Mouse (Mus musculus) ES-E14 (cell line): ENCODE measurements around the gene Atrn. TPM values are rescaled to one million over a fixed set of nuclear protein-coding genes. Genes with fewer than 3 reads are reported as not detected.

ENCODE experiments used
- DNase-seq: peaks from one replicate; pipeline ENCODE4 v3.0.0-alpha.2; 2013; ENCODE audit warnings: low read depth, low spot score
- H3K27ac ChIP-seq: 2 replicates; pipeline ENCODE4 v1.5.1; 2012; ENCODE audit warnings: low read depth, mild to moderate bottlenecking, low read length, moderate library complexity, mixed read lengths; ENCODE audit not compliant: poor library complexity, insufficient read depth, severe bottlenecking
- H3K36me3 ChIP-seq: 2 replicates; pipeline ENCODE4 v1.6.1; 2012; ENCODE audit warnings: mild to moderate bottlenecking, low read length, moderate library complexity, mixed read lengths; ENCODE audit not compliant: control insufficient read depth, poor library complexity, insufficient read depth, severe bottlenecking
- H3K4me1 ChIP-seq, 2 experiments: fragments of 150-350 bp in 1 of 2; sonication (generic) in 1 of 2; 2 replicates each; pipeline ENCODE4 v1.6.1; 2012; ENCODE audit warnings: low read length in 2 of 2, mild to moderate bottlenecking in 1 of 2, mixed read lengths in 1 of 2; ENCODE audit not compliant: control insufficient read depth in 2 of 2, insufficient read depth in 2 of 2, poor library complexity in 1 of 2
- H3K4me3 ChIP-seq, 2 experiments: fragments of 150-350 bp in 1 of 2; sonication (generic) in 1 of 2; 2 replicates each; pipeline ENCODE4 v1.5.1; 2012; ENCODE audit warnings: low read length in 2 of 2, low read depth in 1 of 2, mild to moderate bottlenecking in 1 of 2, mixed read lengths in 1 of 2; ENCODE audit not compliant: insufficient read depth in 1 of 2, poor library complexity in 1 of 2, severe bottlenecking in 1 of 2
- H3K9ac ChIP-seq: 2 replicates; pipeline ENCODE4 v1.6.1; 2012; ENCODE audit warnings: low read depth, mild to moderate bottlenecking, low read length, mixed read lengths; ENCODE audit not compliant: poor library complexity, insufficient read depth, severe bottlenecking
- H3K9me3 ChIP-seq: fragments of 150-350 bp; sonication (generic); 2 replicates; pipeline ENCODE4 v1.6.1; 2012; ENCODE audit warnings: low read depth, mild to moderate bottlenecking, low read length; ENCODE audit not compliant: control insufficient read depth, insufficient read depth
- CHD2 ChIP-seq: IDR thresholded peaks from 2 replicates; pipeline ENCODE4 v1.6.1; 2014; ENCODE audit warnings: mild to moderate bottlenecking, low read depth, low read length, inconsistent platforms
- HCFC1 ChIP-seq: IDR thresholded peaks from 2 replicates; pipeline ENCODE4 v1.6.1; 2012; ENCODE audit warnings: low read length, inconsistent platforms, borderline replicate concordance; ENCODE audit not compliant: insufficient read depth
- MAFK ChIP-seq: IDR thresholded peaks from 2 replicates; pipeline ENCODE4 v1.6.1; 2014; ENCODE audit warnings: mild to moderate bottlenecking, low read depth, low read length, inconsistent platforms; ENCODE audit not compliant: insufficient read depth
- ZC3H11A ChIP-seq: IDR thresholded peaks from 2 replicates; pipeline ENCODE4 v1.6.1; 2012; ENCODE audit warnings: low read depth, mild to moderate bottlenecking, inconsistent platforms, low read length, borderline replicate concordance
- ZNF384 ChIP-seq: IDR thresholded peaks from 2 replicates; pipeline ENCODE4 v1.6.1; 2012; ENCODE audit warnings: low read depth, low read length, inconsistent platforms
- in situ Hi-C, 2 experiments: fragments of 600-800 bp; cut with MboI; formaldehyde crosslinking; loops; one replicate each; pipeline ENCODE4 v1.15.1; 2025; ENCODE audit warnings: low sequenced_read_pairs in 2 of 2, inconsistent platforms in 1 of 2; ENCODE audit not compliant: unreplicated experiment in 2 of 2
- total RNA-seq: library from RNA; depleted of rRNA; stranded (reverse); fragments of 300-350 nt; gene quantifications from 2 replicates; pipeline ENCODE4 v1.2.3, GENCODE M21; 2012

Atrn gene
- total RNA-seq, 1 experiment, result 17.0 TPM

GRCm38 (mm10) chr2:130932865-130933264, 26.6 kb downstream of the Atrn start:
- H3K27ac ChIP-seq, result no peak overlapping the region
- H3K9ac ChIP-seq, result no peak overlapping the region
- no peaks in the 10 kb centered on the region for H3K9me3 ChIP-seq
- no peaks in the 10 kb centered on the region for H3K4me1 ChIP-seq
- no peak for TF ChIP-seq HCFC1
- no peak for TF ChIP-seq MAFK
- TF ChIP-seq CHD2, result no peak
- no peak for TF ChIP-seq ZNF384
- TF ChIP-seq ZC3H11A, result no peak
- DNase-seq, result no peak
- in situ Hi-C loops, result no loop called here
- no peak overlapping the region for H3K4me3 ChIP-seq
- H3K36me3 ChIP-seq, result no peaks in the 10 kb centered on the region

GRCm38 (mm10) chr2:130949781-130950180, 43.5 kb downstream of the Atrn start:
- Histone ChIP-seq H3K9ac (no peak overlapping the region), H3K4me3 (no peak overlapping the region), H3K4me1 (peaks cover 0 to 2% of the 10 kb centered on the region in 2 experiments; a peak in 1 of 4 replicates), H3K27ac (no peak overlapping the region), H3K9me3 (no peaks in the 10 kb centered on the region), H3K36me3 (no peaks in the 10 kb centered on the region; the same call in 1 of the 2 replicates)
- DNase-seq, result no peak
- in situ Hi-C loops, result no loop called here
- TF ChIP-seq CHD2 (no peak), HCFC1 (no peak), ZC3H11A (no peak), MAFK (no peak), ZNF384 (no peak)

GRCm38 (mm10) chr2:130950548-130950947, 44.3 kb downstream of the Atrn start:
- H3K36me3 ChIP-seq, result no peaks in the 10 kb centered on the region; the same call in 1 of the 2 replicates
- DNase-seq, result peak; percentile 57
- in situ Hi-C loops, result no loop called here

GRCm38 (mm10) chr2:130958906-130959305, 52.6 kb downstream of the Atrn start:
- TF ChIP-seq HCFC1 (no peak), MAFK (no peak), CHD2 (no peak), ZNF384 (no peak), ZC3H11A (no peak)
- peak; percentile 20 for DNase-seq
- Histone ChIP-seq H3K9me3 (no peaks in the 10 kb centered on the region), H3K36me3 (no peaks in the 10 kb centered on the region), H3K9ac (no peak overlapping the region), H3K27ac (peak overlapping the region; percentile 74; the same call in 1 of the 2 replicates), H3K4me1 (0 out of 4 replicates have a peak, but pooled peaks cover 0 to 3% of the 10 kb centered on the region in 2 experiments), H3K4me3 (no peak overlapping the region)
- in situ Hi-C loops, result no loop called here

More at GRCm38 (mm10) chr2:130950548-130950947, 44.3 kb downstream of the Atrn start:
- no peak for TF ChIP-seq MAFK
- TF ChIP-seq HCFC1, result no peak
- TF ChIP-seq ZC3H11A, result peak; percentile 55
- TF ChIP-seq CHD2, result no peak
- no peak for TF ChIP-seq ZNF384
- Histone ChIP-seq H3K4me3 (no peak overlapping the region), H3K9ac (no peak overlapping the region), H3K27ac (no peak overlapping the region), H3K4me1 (peaks cover 0 to 2% of the 10 kb centered on the region in 2 experiments; a peak in 1 of 4 replicates), H3K9me3 (no peaks in the 10 kb centered on the region)

- Histone ChIP-seq H3K27ac (no peak overlapping the region), H3K4me3 (no peak overlapping the region), H3K36me3 (no peaks in the 10 kb centered on the region), H3K4me1 (0 out of 4 replicates have a peak, but pooled peaks cover 0 to 3% of the 10 kb centered on the region in 2 experiments), H3K9ac (no peak overlapping the region), H3K9me3 (no peaks in the 10 kb centered on the region)
- in situ Hi-C loops, result no loop called here
- TF ChIP-seq ZC3H11A (peak; percentile 12; the same call in 1 of the 2 replicates), HCFC1 (no peak)
- peak; percentile 47 for DNase-seq
These were observed 55.6 kb downstream of the Atrn start for GRCm38 (mm10) chr2:130961851-130962250.
